Mouse (Mus musculus): ENCODE measurements around the gene Mms19. TPM values are rescaled to one million over a fixed set of nuclear protein-coding genes. Genes with fewer than 3 reads are reported as not detected.

The Mms19 gene
- total RNA-seq (2017) = 18.6 to 55.2 TPM (median 41.6 TPM) in 3 replicates

DNA sequence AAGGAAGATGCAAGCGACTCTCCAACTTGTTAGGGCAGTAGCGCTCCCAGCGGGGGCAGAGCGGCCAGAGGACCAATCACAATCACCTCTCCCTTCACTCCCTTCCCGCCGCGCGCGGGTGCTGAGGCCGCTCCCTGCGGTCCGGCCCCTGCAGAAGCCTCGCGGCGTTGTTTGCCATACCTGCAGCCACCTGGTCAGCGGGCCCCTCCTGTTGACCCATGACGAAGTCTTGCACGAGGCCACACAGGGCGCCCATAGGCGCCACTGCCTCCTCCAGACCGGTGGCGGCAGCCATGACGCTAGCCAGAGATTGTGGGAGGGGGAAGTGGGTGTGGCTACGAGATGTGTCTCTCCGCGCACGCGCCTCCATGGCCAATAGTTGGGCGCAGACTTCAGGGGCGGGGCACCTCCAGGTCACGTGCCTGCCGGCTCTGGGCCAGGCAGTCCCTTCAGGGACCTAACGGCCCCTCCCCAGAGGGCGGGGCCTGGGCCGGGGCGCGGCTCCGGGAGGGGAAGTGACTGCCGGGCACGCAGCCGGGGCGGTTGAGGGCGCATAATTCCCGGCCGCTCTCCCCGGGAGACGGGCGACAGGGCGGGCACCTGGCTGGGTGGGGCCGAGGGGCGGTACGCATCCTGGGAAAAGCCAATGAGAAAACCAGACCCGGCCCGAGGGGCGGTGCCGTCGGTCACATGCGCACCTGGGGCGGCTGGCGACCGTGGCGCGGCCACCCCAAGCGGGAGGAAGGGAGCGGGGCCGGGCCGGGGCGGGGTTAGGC lies at the start of gene Mms19:
Gene Mms19, minus strand, starts transcription at position 339 of the 776 bp plus-strand sequence.
- ATAC-seq (replicated peaks; ENCODE audit: insufficient number of reproducible peaks, low FRiP score, low TSS enrichment, poor library complexity, severe bottlenecking) = peak; percentile 93

DNA sequence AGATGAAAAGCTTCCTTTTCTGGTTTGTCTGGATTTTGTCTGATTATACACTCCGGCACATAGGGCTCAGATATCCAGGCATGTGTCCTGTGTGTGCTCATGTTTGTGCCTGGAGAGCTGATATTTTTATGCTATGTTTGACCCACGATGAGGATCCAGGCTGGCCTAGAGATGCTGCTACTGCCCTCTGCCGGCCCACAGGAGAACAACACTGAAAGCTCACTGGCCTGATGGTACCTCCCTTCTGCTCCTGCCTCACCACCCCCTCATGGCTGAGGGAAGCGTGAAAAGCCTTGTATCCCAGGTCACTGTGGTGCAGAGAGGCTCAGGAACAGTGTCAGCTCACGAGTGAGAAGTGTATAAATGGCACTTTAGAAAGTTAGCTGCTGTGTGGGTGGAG lies 45.2 kb upstream of the Mms19 start:
- peak; percentile 94 for ATAC-seq (replicated peaks; ENCODE audit: insufficient number of reproducible peaks, low FRiP score, low TSS enrichment, poor library complexity, severe bottlenecking)

DNA sequence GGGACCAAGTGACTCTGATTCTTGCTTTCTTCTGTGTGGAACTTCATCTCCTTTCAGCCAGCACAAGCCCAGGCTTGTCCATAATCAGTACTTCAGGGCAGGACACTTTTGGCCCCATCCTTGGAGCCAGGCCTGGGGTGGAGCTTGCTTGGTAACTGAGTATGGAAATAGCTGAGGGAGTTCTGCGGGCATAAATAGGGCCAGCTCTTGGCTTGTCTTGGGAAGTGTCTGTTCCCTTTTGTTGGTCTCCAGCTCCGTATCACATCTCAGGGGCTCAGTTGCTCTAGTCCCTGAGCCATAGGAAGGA lies 41.5 kb upstream of the Mms19 start:
- no peak for ATAC-seq (replicated peaks; ENCODE audit: insufficient number of reproducible peaks, low FRiP score, low TSS enrichment, poor library complexity, severe bottlenecking)

DNA sequence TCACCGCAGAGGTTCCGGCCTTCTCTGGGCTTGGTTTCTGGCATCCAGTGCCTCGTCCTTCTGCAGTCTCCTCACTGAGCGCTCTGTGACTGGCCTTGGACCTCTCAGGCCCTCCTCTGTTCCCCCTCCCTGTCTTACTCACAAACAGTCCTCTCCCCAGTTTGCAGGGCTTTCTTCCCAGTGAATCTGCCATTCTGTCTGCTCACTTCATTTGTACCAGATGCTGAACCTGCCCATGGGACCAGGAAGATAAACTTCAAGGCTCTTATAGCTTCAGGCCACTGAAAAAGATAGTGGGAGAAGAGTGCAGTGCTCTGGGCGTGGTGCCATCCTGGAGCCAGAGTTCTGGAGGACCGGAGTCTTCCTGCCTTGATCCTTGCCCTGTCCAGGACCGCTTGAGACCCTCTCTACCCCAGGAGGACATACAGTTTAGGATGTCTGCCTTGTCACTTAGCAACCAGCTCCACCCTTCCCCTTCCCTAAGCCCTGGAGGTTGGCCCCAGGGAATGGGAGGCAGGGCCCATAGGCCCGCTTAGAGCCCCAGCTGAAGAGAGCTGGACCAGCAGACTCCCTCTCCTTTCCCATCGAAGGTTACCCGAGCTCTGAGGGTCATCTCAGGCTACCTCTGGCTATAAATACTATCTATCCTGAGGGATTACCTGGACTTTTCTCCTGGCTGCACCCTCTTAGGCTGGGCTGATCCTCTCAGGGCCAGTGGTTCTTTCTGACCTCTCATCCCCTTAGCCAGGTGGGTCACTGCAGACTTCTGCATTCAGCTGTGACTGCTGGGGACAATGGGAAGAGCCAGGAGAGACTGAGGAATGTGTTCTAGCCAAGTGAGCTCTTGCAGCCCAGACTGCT lies 41.0 kb upstream of the Mms19 start:
- no peak for ATAC-seq (replicated peaks; ENCODE audit: insufficient number of reproducible peaks, low FRiP score, low TSS enrichment, poor library complexity, severe bottlenecking)

DNA sequence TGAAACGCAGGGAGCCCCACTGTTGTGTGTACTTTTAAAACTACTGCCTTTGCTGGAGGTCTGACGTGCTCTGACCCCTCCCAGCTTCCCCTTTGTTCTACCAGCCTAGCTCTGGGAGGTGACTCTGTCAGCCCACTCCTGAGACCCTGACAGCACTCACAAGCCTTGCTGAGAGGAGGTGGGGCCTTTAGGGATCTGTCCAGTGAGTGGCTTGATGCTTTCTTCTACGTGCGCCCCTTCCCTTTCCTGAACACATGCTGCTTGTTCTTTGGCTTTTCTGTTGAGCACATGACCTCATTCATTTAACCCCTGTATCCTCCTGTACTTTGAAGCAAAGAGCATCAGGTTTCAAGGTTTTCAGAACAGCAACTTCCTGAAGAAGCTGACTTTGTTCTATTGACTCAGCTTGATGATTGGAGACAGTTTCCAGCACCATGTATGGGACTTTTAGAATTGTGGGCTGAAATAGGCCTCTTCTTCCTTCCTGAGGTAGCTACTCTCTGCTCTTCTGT lies 38.1 kb upstream of the Mms19 start:
- ATAC-seq (replicated peaks; ENCODE audit: insufficient number of reproducible peaks, low FRiP score, low TSS enrichment, poor library complexity, severe bottlenecking) = no peak

DNA sequence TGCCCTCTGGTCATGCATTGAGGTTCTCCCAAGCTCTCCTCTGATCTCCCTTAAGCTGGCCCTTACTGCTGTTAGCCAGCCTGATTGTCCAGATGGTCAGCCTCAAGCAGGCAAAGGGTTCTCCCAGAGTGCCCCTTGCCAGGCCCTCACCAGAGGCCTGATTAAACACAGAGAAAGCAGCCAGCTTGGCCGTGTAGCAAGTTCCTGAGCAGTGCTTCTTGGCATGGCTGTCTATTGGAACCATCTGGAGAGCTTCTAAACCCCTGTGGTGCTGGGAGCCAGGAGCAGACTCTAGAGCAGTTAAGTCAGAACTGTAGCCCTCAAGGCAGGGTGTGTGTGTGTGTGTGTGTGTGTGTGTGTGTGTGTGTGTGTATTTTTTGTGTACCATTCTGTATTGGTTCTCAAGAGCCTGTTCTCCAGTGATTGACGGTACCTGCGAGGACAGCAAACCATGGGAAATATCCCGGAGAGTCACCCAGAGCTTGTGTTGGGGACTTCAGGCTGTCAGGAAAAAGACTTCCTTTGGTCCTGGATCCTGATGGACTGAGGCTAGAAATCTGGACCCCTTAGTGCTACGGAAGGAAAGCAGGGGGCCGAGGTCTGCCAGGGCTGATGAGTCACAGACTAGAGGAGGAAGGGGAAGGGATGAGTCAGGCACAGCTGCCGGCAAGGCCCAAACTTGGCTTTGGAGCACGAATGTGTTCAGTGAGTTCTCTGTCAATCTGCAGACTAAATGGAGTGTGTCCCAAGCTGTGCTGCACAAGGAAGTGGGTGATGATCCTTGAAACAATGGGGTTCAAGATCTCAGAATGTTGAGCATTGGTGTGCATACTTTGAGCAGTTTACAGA lies 36.7 kb upstream of the Mms19 start:
- ATAC-seq (replicated peaks; ENCODE audit: insufficient number of reproducible peaks, low FRiP score, low TSS enrichment, poor library complexity, severe bottlenecking) = 0 out of 2 replicates have a peak, but pooled peaks have one; percentile 36

DNA sequence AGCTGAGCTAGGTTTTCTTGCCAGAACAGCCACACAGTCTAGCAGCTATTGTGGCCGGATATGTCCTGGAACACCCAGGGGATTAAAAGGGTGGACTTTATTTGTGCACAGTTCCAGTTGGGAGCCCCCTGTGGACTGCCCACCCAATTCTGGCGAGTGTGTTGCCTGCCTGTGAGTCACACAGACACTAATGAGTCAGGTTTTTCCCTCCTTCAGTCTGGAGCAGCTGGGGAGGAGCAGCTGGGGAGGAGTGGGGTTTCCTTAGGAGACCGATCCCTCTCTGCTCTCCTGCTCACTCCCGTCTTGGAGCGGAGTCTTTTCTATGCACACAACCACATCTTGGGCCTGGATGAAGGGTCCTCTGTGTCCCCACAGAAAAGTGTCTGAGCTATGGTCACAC lies 35.9 kb upstream of the Mms19 start:
- ATAC-seq (replicated peaks; ENCODE audit: insufficient number of reproducible peaks, low FRiP score, low TSS enrichment, poor library complexity, severe bottlenecking) = no peak

DNA sequence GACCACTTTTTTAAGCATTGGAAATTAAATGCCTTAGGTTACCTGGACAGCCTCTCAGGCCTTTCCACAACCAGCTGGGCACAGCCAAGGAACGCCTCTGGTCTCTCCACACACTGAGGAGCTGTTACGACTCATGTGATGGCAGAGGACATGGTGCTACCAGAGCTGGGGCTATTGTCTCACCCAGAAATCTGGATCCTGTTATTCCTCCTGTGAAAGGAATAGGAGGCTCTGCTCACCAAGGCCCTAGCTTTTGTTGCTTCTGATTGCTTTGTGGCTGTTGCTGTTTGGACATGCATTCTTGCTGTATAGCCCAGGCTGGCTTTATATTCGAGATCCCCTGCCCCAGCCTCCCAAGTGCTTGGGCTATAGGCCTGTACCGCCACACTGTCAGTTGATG lies 35.3 kb upstream of the Mms19 start:
- ATAC-seq (replicated peaks; ENCODE audit: insufficient number of reproducible peaks, low FRiP score, low TSS enrichment, poor library complexity, severe bottlenecking) = no peak

DNA sequence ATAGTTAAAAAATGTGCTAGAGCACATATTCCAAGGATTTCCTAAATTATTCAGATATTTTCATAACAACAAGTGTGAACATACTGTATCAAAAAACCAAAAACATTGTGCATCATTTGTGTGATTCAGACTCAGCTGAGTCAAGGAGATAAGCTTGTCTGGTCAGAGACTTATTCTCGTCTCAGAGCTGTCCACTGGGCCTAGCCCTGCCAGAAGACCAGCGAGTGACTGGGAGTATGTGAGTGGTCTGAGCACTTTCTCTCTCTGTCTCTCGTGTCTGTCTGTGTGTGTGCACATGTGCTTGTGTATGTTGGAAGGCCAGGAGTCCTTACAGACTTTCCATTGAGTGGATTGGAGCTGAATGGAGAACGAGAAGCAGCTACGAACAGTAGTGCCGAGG lies 34.0 kb upstream of the Mms19 start:
- ATAC-seq (replicated peaks; ENCODE audit: insufficient number of reproducible peaks, low FRiP score, low TSS enrichment, poor library complexity, severe bottlenecking) = no peak

DNA sequence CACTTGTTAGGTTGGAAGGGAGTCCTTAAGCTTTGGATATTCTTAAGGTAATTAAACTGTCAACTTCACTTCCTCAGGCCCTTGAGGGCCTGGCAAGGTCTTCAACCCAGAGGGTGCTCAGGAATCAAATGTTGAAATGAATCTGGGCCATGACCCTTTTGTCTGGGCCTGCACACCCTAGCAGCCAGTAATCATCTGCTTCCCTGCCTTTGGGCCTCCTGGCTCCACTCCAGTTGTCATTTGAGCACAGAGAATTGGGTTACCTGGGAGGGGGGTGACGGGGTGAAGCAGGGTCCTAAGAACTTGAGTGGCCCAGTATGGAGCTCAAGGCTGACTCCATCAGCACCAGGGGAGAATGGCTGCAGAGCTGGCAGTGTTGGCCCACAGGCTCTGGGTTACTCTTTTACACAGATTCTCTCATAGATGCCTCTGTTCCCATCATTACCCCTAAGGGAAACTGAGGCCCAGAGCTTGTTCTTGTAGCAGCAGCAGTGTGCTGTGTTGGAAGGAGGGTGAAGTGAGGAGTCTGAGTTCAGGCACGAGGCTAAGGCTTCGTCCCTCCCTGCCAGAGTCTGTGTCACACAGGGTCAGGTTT lies 33.4 kb upstream of the Mms19 start:
- ATAC-seq (replicated peaks; ENCODE audit: insufficient number of reproducible peaks, low FRiP score, low TSS enrichment, poor library complexity, severe bottlenecking) = no peak

DNA sequence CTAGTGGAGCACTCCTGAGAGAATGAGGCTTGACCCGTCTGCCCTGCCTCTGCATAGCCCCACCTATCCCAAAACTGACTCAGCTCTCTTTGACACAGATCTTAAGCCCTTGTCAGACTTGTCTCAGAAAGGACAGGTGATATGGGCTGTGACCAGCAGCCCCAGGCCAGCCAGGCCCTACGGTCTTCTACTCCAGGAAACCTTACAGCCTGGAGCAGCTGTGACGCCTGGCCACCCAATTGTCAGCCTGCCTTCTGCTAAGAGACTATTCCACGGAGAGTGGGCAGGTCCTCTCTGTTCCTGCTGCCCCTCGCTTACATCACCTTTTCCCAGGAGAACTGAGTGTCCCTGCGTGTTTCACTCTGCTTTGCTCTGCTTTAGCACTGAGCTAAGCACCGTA lies 30.2 kb upstream of the Mms19 start:
- no peak for ATAC-seq (replicated peaks; ENCODE audit: insufficient number of reproducible peaks, low FRiP score, low TSS enrichment, poor library complexity, severe bottlenecking)

DNA sequence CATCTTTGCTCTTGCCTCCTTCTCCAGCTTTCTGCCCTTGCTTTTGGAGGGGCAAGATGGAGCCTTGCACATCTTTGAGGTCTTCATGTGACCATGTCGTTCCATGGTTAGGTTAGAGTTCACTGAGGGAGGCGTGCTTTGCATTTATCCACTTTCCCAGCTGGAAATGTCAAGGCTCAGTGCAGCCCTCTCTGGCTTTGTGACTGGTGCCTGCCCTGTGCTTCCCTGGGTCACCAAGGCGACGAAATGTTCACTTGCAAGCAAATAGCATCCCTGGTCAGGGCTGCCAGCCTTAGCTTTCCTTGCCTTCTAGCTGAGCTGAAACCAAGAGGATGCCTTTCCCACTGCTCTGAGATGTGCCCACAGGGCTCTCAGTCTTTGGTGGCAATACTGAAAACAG lies 29.5 kb upstream of the Mms19 start:
- ATAC-seq (replicated peaks; ENCODE audit: insufficient number of reproducible peaks, low FRiP score, low TSS enrichment, poor library complexity, severe bottlenecking) = no peak

DNA sequence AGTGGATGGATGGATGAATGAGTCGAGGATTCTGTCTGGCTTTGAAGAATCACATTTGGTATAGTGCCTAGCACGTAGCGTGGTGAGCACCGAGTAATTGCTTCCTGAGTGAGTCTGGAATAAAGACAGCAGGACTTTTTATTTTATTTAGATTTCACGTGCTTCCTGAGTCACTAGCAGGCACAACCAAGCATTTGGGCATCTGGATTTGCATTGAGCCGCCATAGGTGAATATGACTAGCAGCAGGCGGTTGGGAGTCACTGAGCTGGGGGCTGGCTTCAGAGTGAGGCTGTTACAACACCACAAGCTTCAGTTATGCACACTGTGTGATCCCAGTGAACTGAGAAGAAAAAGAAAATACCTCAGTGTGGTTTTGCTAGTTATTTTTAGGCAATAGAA lies 28.1 kb upstream of the Mms19 start:
- ATAC-seq (replicated peaks; ENCODE audit: insufficient number of reproducible peaks, low FRiP score, low TSS enrichment, poor library complexity, severe bottlenecking) = no peak

DNA sequence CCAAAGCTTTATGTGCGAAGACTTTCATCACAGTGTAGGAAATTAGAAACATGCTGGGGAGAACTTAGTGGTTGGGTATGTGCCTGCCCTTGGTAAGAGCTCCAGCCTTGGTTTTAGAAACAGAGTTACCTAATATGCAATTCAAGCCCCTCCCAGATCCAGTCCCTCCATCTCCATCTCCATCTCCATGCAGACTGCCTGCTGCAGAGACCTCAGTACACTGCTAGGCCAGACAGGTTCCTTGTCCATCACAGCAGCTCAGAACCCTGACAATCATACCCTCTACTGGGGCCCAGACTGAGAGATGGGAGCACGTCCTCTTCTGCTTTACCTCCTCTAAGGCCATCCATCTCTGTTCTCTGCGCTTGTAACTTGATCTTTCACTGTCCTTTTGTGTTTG lies 27.6 kb upstream of the Mms19 start:
- ATAC-seq (replicated peaks; ENCODE audit: insufficient number of reproducible peaks, low FRiP score, low TSS enrichment, poor library complexity, severe bottlenecking) = no peak

DNA sequence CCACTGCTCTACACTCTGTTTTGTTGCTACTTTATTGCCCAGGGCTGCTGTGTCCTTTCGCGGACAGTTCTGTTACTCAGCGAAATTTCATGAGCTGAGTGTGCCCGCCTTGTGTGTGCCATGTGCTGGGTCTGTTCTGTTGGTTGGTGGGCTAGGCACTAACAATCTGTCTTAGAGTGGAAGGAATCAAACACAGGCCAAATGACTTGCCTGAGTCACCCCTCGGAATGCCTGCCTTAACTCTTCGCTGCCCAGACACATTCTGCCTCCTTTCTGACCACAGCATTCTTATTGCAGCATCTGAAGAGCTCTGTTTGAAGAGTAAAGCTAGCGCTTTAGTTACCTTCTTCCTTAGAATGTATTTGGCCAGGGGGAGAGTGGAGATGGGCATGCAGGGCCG lies 25.6 kb upstream of the Mms19 start:
- no peak for ATAC-seq (replicated peaks; ENCODE audit: insufficient number of reproducible peaks, low FRiP score, low TSS enrichment, poor library complexity, severe bottlenecking)

DNA sequence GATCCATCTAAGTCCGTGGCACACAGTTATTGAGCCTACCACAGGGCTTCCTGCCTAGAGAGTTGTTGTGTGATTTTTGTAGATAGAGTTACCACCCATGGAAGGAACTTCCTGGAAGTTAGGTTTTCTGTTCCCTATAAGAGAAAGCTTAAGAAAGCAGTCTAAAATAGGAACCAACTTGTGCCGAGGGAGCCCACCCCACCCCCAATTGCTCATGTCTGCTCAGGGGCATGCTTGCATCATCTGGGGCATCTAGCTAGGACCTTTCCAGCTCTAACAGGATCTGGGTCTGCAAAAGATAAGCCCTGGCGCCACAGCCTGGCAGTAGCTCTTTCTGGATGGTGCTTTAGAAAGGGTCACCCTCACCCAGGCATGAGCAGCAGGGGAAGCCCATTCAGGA lies 24.7 kb upstream of the Mms19 start:
- ATAC-seq (replicated peaks; ENCODE audit: insufficient number of reproducible peaks, low FRiP score, low TSS enrichment, poor library complexity, severe bottlenecking) = peak; percentile 55

DNA sequence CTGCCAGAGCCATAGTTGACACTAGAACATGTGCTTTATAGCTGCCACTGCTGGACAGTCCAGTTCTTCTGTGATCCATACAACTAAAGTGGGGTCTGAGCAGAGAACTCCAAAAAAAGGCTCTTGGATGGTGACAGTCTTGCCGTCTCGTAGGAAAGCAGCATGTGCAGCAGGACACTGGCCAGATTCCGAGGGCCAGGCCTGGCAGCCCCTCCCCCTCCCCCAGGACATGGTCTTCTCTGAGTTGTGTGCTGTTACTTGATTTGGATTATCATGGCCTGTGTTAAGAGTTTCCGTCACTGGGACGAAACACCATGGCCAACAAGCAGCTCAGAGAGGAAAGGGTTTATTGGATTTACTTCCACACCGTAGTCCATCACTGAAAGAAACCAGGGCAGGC lies 23.3 kb upstream of the Mms19 start:
- ATAC-seq (replicated peaks; ENCODE audit: insufficient number of reproducible peaks, low FRiP score, low TSS enrichment, poor library complexity, severe bottlenecking) = no peak

DNA sequence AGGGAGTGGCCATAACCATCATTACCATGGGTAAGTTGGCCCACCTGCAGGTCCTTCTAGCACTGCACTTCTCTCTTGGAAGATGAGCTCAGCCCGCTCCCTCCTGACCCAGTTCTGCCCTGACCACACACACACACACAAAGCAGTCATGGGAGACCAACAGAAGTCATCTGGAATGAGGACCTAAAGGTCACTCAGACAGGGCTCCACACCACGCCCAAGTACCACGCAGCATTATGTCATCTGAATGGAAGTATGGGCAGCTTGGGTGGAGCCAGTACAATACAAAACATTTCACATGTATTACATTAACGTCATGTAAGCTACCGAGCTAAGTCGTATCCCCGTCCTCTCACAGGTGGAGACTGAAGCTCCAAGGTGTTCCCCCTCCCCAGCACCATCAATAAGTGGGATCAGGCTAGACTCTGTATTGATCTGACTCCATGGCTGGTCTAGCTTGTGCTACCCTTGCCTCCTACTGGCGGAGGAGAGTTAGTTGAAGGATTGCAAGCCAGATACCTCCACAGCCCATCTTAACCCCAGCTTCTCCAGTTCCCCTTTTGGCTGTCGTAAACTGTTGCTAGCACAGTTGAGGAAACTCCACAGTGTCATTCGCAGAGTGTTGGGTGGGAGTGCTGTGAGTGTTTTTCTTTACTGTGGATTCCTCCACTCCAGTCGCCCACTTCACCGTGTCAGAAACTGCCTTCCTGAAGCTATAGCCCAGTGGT lies 20.5 kb upstream of the Mms19 start:
- ATAC-seq (replicated peaks; ENCODE audit: insufficient number of reproducible peaks, low FRiP score, low TSS enrichment, poor library complexity, severe bottlenecking) = peak; percentile 78
